Mouse (Mus musculus) testis, adult 2 months (tissue): ENCODE data around the gene Tnfaip2. TPM values are rescaled to one million over a fixed set of nuclear protein-coding genes. Genes with fewer than 3 reads are reported as not detected.
A peak's percentile ranks its signal among the peaks of the same experiment; 100 is the strongest.

Experiments used
- H3K27ac ChIP-seq: fragments of 200-500 bp; 2 replicates; pipeline ENCODE4 v1.5.1; 2012; ENCODE audit warnings: low read depth, low read length; ENCODE audit not compliant: control insufficient read depth, insufficient read depth
- H3K27me3 ChIP-seq: fragments of 200-500 bp; 2 replicates; pipeline ENCODE4 v1.6.1; 2012; ENCODE audit warnings: mild to moderate bottlenecking, low read length, moderate library complexity; ENCODE audit not compliant: control insufficient read depth, insufficient read depth
- H3K36me3 ChIP-seq: fragments of 200-500 bp; 2 replicates; pipeline ENCODE4 v1.6.1; 2012; ENCODE audit warnings: mild to moderate bottlenecking, low read length; ENCODE audit not compliant: control insufficient read depth, insufficient read depth
- H3K4me1 ChIP-seq: fragments of 200-500 bp; 2 replicates; pipeline ENCODE4 v1.6.1; 2012; ENCODE audit warnings: low read length; ENCODE audit not compliant: control insufficient read depth, insufficient read depth
- H3K4me3 ChIP-seq: fragments of 200-500 bp; 2 replicates; pipeline ENCODE4 v1.5.1; 2012; ENCODE audit warnings: low read depth, mild to moderate bottlenecking, low read length, moderate library complexity, mixed read lengths; ENCODE audit not compliant: control insufficient read depth
- CTCF ChIP-seq: fragments of 200-500 bp; IDR thresholded peaks from 2 replicates; pipeline ENCODE4 v1.5.1; 2012; ENCODE audit warnings: low read depth, mild to moderate bottlenecking, inconsistent platforms, low read length, moderate library complexity; ENCODE audit not compliant: control insufficient read depth, insufficient read depth, insufficient replicate concordance
- POLR2A ChIP-seq: fragments of 200-500 bp; IDR thresholded peaks from 2 replicates; pipeline ENCODE4 v1.6.1; 2012; ENCODE audit warnings: low read depth, mild to moderate bottlenecking, inconsistent platforms, low read length, moderate library complexity; ENCODE audit not compliant: control insufficient read depth
- polyA plus RNA-seq: library from polyadenylated mRNA; depleted of rRNA; stranded (reverse); fragments of >200 nt; gene quantifications from 2 replicates; pipeline ENCODE4 v1.2.3, GENCODE M21; 2012

Tnfaip2 gene
- polyA plus RNA-seq, 1 experiment, result 77.2 TPM

GRCm38 (mm10) chr12:111472886-111473285 lies 30.6 kb downstream of the Tnfaip2 start:
- H3K4me1 ChIP-seq, result no peaks in the 10 kb centered on the region
- H3K4me3 ChIP-seq, result no peak overlapping the region
- H3K36me3 ChIP-seq, result no peaks in the 10 kb centered on the region
- no peak overlapping the region for H3K27ac ChIP-seq
- TF ChIP-seq CTCF, result no peak
- TF ChIP-seq POLR2A, result no peak
- H3K27me3 ChIP-seq, result no peaks in the 10 kb centered on the region

GRCm38 (mm10) chr12:111474384-111474783 lies 32.1 kb downstream of the Tnfaip2 start:
- no peaks in the 10 kb centered on the region for H3K36me3 ChIP-seq
- H3K27me3 ChIP-seq, result no peaks in the 10 kb centered on the region
- TF ChIP-seq POLR2A (no peak), CTCF (no peak)
- H3K4me1 ChIP-seq, result no peaks in the 10 kb centered on the region
- H3K27ac ChIP-seq, result no peak overlapping the region
- no peak overlapping the region for H3K4me3 ChIP-seq

GRCm38 (mm10) chr12:111474893-111475643 lies 32.8 kb downstream of the Tnfaip2 start:
- Histone ChIP-seq H3K27ac (no peak overlapping the region), H3K4me3 (no peak overlapping the region)
- TF ChIP-seq CTCF, result no peak
- no peak for TF ChIP-seq POLR2A

GRCm38 (mm10) chr12:111478924-111479323 lies 36.7 kb downstream of the Tnfaip2 start:
- Histone ChIP-seq H3K27ac (no peak overlapping the region), H3K4me3 (no peak overlapping the region), H3K27me3 (no peaks in the 10 kb centered on the region), H3K36me3 (no peaks in the 10 kb centered on the region), H3K4me1 (no peaks in the 10 kb centered on the region)
- TF ChIP-seq POLR2A, result no peak
- TF ChIP-seq CTCF, result no peak

More at GRCm38 (mm10) chr12:111474893-111475643, 32.8 kb downstream of the Tnfaip2 start:
- Histone ChIP-seq H3K36me3 (no peaks in the 10 kb centered on the region), H3K4me1 (no peaks in the 10 kb centered on the region), H3K27me3 (no peaks in the 10 kb centered on the region)

GRCm38 (mm10) chr12:111479917-111480316 lies 37.6 kb downstream of the Tnfaip2 start:
- H3K27ac ChIP-seq, result no peak overlapping the region
- H3K27me3 ChIP-seq, result no peaks in the 10 kb centered on the region
- no peaks in the 10 kb centered on the region for H3K36me3 ChIP-seq
- H3K4me1 ChIP-seq, result peaks cover under 1% of the 10 kb centered on the region
- peak; percentile 38; the same call in 1 of the 2 replicates for TF ChIP-seq CTCF
- TF ChIP-seq POLR2A, result no peak
- no peak overlapping the region for H3K4me3 ChIP-seq

GRCm38 (mm10) chr12:111485046-111485651 lies 42.9 kb downstream of the Tnfaip2 start:
- peaks cover 12% of the 10 kb centered on the region for H3K4me1 ChIP-seq
- TF ChIP-seq CTCF, result no peak
- no peak for TF ChIP-seq POLR2A
- no peaks in the 10 kb centered on the region; the same call in 1 of the 2 replicates for H3K27me3 ChIP-seq
- H3K4me3 ChIP-seq, result peak overlapping the region; percentile 74
- no peaks in the 10 kb centered on the region for H3K36me3 ChIP-seq
- no peak overlapping the region for H3K27ac ChIP-seq

- Histone ChIP-seq H3K4me3 (peak within 1 kb of the TSS; percentile 74), H3K36me3 (no peaks in the 10 kb centered on the region), H3K27me3 (no peaks in the 10 kb centered on the region; the same call in 1 of the 2 replicates), H3K4me1 (peaks cover 12% of the 10 kb centered on the region), H3K27ac (no peak within 1 kb of the TSS)
- no peak for TF ChIP-seq CTCF
- TF ChIP-seq POLR2A, result no peak
Measured at GRCm38 (mm10) chr12:111485652-111486306, 43.5 kb downstream of the Tnfaip2 start, which contains the start of gene Gm266. Gene Gm266, minus strand, starts transcription at chr12:111485823.
